Mouse (Mus musculus): ENCODE results near the gene Scaf1.

Scaf1 gene

DNA sequence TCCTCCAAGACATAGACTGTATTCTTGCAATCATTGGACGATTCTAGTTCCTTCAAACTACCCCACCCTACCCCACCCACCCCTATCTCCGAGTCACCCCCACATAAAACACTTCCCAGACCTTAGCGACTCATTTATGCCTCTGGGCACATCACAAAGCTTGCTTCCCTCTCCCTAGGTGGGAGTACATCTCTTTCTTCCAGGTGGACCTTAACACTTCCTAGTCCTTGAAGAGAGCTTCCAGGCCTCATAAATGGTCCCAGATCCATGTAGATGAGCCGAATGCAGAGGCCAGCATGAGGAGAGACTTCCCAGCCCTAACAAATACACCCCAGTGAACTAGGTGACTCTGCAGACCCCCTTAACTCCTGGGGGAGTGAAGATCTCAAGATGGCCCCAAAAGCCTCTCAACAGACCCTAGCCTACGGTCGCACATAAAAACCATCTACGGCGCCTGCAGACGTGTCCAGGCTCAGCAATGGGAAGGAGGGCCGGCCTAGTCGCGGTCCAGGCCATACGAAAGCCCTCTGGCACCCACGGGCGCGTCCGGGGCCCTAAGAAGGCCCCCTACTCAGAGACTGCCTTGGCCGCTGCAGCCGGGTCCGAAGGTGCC, 713 bp downstream of the Scaf1 start:
- no peak for DNase-seq (ENCODE audit: low read depth, low spot score)

DNA sequence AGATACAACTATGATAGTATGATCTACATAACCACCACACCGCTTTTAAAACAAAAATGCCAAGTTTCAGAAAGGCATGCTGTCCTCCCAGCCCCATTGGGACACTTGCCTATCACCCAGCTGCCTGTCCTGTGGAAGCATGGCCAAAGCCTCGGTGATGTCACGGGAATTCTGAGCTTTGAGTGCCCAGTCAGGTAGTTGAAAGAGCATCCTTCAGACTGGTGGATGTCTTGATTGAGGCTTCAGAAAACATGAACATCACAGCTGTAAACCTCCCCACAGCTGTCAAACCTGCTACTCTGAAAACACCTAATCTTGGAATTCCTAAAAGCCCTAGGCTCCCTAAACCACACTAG, 2.1 kb downstream of the Scaf1 start:
- DNase-seq (ENCODE audit: low read depth, low spot score): no peak

DNA sequence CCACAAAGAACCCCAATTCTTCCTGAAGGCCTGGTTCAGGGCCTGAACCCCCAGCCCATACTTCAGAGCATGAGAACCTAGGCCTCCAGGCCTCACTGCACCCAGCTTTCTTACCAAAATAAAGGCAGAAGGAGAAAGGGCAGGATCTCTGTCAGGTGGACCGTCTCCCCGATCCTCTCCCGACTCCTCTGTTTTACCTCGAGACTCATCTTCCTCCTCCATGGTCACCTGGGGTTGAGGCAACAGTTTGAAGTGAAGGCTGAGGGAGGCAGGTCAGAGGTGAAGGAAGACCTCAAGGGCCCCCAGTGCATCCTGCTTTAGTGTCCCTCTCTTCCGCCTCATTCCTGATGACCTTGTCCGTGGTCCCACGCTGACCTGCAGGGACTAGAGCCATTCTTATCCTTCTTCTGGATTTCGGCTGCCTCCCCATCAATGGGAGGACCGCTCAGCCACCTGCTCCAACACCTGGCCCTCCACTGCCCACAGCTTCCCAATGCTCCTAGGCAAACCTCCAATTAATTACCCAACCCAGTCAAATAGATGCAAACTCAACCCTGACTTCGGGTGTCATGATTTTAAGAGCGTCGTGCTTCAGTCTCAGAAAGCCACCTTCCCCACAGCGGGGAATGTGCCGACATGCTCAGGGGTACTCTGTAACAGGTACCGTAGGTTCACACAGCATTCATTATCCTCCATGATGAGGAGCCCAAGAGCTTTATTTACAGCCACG, 2.6 kb downstream of the Scaf1 start:
- DNase-seq (ENCODE audit: low read depth, low spot score): no peak

DNA sequence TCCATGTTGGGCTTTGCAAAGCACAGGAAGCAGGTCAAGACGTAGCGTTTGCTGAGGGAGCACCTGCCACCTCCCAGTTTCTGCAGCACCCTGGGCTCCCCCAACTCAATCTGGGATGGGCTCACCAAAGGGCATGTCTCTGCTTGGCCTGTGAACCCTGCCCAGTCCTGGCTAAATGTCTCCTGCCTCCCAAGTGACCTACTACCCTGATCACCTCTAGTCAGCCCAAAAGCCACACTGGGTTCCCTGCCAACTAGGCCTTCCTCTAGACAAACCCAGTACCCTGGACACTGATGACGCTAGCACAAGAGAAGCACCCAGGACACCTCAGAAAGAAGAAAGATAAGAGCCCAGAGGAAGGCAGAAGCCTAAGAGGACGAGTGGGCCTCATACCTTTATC, 3.3 kb downstream of the Scaf1 start:
- DNase-seq (ENCODE audit: low read depth, low spot score): no peak

DNA sequence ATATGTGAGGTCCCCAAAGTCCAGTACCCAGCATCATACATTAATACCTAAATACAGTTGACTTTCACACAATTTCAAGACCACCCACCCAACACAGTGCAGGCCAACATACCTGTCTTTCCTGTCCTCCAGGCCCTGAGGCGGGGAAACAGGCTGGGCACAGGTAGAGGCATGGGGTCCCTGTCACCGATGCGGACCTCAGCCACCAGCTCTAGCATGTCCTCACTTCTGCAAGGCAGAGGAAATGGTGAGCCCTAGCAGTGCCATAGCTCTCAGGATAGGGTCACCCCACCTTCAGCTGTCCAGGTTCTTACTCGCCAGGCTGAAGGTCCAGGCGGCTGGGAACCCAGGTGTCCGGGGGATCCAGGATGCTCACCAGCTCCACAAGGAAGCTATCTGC, 4.2 kb downstream of the Scaf1 start:
- no peak for DNase-seq (ENCODE audit: low read depth, low spot score)

DNA sequence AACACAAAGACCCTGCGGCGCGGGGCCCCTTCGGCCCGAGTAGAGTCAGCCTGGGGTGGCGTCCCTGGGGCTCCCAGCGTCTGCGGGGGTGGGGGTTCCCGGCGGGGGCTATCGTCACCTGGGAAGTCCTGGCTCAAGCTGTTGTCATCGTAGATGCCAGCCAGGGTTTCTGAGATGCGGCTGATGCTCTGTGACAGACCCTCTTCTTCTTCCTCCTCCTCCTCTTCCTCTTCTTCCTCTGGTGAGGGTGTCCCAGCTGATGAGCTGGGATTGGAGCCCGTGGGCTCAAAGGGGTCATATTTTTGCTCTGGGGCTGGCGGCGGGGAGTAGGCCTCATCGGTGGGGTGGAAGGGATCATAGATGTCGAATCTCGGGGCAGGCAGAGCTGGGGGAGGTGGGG, 7.8 kb downstream of the Scaf1 start:
- no peak for DNase-seq (ENCODE audit: low read depth, low spot score)

DNA sequence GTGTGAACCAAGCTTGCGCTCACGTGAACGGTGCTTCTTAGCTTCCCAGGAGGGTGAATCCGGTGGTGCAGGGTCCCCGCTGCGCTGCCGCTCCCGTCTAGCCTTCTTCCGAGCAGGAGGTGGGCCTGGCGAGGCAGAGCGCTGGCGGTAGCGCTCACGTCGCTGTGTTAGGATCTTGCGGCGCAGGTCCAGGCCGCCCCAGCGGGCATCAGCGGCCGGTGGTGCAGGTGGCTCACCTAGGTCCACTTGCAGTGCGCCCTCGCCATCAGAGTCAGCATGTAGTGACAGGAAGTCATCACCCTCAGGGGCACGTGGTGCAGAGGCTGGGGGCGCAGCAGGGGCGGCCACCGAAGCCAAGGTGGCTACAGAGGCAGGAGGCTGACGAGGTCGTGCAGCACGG, 8.3 kb downstream of the Scaf1 start:
- DNase-seq (ENCODE audit: low read depth, low spot score): no peak

DNA sequence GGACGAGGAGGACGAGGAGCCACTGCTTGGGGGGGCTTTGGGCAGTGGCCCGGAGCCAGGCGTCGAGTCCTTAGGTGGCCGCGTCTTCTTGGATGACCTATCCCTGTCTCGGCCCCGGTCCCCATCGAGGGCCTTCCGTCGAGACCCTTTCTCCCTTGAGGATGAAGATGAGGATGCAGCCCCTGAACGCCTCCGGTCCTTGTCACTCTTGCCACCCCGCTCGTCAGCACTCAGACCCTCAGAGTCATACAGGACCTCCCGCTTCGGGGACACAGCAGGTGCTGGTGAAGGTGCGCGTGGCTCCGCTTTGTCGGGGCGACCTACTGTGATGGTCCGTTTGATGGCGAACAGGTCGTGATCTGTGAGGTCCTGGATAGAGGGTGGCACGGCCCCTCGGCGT, 9.0 kb downstream of the Scaf1 start:
- no peak for DNase-seq (ENCODE audit: low read depth, low spot score)

DNA sequence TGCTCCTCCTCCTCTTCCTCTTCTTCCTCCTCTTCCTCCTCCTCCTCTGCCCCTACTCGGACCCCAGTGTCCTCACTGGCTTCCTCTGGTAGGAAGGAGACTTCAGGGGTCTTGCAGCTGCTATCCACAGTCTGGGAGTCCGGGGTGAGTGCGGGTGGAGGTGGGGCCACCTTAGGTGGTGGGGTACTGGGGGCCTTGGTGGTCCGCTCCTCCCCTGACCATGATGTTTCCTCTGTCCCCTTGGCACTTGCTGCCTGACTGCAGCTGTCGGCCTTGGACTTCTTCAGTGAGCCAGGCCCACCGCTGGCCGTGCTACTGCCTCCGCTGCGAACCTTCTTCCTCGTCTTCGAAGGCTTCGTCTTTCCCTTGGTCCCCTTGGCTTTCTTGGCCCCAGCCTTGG, 9.7 kb downstream of the Scaf1 start:
- no peak for DNase-seq (ENCODE audit: low read depth, low spot score)

DNA sequence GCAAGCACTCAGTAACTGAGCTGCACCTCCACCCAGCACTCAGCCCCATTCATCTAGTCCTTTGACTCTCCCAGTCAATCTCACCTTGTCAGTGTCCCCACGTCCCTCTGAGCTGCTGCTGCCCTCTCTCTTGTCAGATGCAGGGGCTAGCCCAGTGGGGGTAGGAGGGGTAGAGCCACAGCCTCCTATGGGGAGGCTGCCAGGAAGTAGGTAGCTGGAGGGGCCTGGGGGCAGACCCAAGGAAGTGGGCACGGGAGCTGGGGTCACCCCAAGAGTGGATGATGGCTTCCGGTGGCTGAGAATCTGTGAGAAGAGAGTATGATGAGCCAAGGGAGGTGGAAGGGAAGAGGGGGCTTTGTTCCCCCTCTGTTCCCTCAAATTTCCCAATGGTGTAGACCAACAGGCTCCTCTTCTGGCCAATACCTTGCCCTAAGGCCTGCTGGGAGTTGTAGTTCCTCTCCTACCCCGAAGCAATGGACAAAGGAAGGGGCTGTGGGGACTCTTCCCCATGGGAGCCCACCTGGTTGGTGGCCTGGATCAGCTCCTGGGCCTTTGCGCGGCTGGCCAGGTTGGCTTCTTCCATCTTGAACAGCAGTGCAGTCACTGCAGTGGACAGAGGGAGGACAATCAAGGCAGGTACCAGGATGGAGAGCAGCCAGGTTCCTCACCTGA, 10.7 kb downstream of the Scaf1 start:
- DNase-seq (ENCODE audit: low read depth, low spot score): no peak

DNA sequence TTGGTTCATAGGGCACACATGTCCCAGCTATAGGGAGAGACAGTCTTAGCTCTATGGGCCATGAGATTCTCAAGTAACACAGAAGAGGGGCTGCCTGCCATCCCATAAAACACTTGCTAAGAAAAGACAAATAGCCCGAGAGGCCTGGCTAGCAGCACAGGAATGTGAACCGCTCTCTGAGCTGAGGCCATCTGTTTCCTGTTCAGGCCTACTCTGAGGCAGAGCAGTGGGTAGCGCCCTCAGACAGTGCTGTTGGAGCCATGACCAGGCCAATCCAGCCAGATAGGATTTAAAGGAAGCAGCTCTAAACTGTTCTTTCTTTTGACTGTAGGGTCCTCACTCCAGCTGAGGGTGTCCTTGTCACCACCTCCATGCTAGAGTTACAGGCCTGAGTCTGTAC, 11.6 kb downstream of the Scaf1 start:
- DNase-seq (ENCODE audit: low read depth, low spot score): no peak

DNA sequence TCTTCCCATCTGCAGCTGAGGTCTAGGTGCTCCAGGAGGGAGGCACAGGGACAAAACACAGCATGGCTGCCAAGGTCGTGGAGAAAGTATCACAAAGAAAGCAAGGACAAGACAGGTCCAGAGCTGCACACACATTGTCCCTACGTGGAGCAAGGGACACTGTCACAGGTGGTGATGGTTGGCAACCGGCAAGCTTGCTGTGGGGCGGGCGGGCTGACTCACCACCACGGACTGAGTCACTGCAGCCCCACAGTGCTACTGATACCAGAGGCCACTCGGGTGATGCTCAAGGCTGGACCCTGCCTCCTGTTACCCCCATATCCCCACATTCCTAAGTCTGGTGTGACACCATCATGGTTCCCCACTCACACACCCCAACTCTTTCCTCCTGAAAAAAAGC, 13.7 kb downstream of the Scaf1 start:
- DNase-seq (ENCODE audit: low read depth, low spot score): peak; percentile 42

DNA sequence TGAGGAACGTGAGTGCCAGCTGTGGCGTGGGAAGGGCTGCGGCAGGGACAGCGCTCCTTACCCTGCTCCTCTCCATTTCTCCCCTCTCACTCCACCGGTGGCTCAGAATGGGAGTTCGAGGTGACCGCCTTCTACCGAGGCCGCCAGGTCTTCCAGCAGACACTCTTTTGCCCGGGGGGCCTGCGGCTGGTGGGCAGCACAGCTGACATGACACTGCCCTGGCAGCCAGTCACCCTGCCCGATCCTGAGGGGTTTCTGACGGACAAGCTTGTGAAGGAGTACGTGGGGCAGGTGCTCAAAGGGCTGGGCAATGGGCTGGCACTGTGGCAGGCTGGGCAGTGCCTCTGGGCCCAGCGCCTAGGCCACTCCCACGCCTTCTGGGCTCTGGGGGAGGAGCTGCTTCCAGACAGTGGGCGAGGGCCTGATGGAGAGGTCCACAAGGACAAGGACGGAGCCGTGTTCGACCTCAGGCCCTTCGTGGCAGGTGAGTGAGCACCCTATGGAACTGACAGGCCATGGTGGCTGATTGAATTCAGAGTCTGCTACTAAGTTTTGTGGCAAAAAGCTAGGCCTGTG, 15.5 kb downstream of the Scaf1 start:
- no peak for DNase-seq (ENCODE audit: low read depth, low spot score)

DNA sequence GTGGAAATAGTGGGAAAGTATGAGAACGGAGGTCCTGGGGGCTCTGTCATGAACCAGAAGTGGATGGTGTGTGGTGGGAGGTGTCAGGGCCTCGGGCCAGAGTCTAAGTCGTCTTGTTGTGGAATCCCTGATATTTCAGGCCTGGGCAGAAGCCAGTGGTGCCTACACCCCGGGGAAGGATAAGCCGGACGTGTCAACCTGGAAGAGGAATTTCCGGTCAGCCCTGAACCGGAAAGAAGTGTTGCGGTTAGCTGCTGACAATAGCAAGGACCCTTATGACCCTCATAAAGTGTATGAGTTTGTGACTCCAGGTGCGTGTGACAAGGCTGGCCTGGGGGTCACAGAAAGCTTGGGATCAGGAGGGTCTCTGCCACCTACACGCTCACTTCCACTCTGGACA, 16.4 kb downstream of the Scaf1 start:
- DNase-seq (ENCODE audit: low read depth, low spot score): no peak

DNA sequence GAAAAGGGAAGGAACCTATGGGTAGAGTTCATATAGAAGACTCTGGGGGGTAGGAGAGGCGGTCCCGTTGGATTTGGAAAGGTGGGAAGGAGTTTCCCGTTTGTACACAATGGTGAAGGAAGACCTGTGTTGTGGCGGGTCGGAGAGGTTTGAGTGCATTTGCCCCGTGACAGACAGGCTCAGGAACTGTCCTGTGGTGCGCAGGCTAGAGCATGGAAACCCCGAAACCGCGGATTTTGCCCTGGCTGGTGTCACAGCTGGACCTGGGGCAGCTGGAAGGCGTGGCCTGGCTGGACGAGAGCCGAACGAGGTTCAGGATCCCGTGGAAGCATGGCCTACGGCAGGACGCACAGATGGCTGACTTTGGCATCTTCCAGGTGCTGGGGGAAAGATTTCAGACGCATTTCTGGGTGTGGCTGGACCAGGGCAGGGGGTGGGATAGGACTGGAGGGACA, 17.6 kb downstream of the Scaf1 start, which contains the start of gene Bcl2l12:
Gene Bcl2l12, minus strand, starts transcription at position 212 of the 455 bp plus-strand sequence.
- peak; percentile 84 for DNase-seq (ENCODE audit: low read depth, low spot score)

DNA sequence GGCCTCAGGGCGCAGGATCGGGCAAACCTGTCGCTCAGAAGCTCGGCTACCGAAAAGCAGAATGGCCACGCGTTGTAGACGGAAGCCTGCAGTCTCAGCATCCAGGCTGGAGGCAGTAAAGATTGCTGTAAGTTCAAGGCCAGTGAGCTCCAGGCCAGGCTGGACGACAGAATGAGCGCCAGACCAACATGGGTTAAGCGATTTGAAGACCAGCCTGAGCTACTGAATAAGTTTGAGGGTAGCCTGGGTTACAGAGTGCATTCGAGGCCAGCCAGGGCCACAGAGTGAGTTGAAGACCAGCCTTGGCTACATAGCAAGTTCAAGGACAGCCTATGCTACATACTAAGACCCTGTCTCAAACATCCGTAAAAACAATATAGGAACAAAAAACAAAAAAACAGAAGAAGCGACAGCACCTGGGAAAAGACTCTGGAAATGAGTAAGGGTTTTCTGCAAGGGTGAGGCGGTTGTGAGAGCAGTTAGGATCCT, 18.2 kb downstream of the Scaf1 start:
- DNase-seq (ENCODE audit: low read depth, low spot score): no peak

DNA sequence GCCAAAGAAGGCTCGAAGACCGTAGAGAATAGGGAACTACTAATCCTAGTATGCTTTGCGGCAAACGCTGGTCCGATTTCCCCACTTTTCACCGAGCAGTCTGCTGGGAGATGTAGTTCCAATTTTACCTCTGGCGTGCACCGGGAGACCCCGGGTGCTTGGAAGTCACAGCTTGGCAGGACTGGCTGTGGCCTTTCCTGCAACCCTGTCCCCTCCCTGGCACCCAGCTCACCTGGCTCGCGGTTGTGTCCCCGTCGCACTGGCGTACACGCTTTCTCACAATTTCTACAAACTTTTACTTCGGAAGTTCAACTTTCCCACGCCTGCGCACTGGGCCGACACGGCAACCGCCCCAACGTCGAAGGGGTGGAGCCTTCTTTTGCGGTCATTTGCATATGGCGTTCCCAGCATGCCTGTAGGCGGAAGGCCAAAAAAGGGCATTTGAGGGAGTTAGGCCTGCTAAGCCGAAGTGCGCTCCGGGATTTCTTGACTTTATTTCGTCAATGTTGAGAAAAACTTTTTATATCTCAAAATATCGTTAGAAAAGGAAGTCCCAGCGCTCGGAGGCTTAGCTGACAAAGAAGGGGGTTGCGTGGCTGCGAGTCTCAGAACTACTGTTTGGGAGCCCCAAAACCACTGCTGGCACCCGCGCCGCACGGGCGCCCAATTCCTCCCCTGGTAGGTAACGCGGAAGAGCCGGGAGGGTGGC, 18.8 kb downstream of the Scaf1 start, which contains the start of gene Irf3:
Gene Irf3, plus strand, starts transcription at position 418 of the 709 bp plus-strand sequence.
- peak; percentile 97 for DNase-seq (ENCODE audit: low read depth, low spot score)

DNA sequence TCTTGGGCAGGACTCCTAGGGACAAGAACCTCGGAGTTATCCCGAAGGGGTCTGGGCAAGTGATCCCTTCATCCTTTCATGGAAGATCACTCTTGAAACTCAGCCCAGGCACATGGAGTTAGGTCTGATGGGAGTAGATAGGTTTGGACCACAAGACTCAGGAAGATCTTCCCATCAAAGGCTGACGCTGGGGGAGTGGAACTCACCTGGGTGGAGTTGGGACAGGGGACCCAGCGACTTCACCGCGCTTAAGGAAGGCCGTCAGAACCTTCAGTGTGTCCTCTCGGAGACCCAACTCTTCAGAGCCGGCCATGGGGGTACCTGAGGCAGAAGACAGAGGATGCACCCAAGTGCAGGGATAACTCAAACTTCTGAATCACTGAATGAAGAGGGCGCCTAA, 19.5 kb downstream of the Scaf1 start:
- DNase-seq (ENCODE audit: low read depth, low spot score): no peak

DNA sequence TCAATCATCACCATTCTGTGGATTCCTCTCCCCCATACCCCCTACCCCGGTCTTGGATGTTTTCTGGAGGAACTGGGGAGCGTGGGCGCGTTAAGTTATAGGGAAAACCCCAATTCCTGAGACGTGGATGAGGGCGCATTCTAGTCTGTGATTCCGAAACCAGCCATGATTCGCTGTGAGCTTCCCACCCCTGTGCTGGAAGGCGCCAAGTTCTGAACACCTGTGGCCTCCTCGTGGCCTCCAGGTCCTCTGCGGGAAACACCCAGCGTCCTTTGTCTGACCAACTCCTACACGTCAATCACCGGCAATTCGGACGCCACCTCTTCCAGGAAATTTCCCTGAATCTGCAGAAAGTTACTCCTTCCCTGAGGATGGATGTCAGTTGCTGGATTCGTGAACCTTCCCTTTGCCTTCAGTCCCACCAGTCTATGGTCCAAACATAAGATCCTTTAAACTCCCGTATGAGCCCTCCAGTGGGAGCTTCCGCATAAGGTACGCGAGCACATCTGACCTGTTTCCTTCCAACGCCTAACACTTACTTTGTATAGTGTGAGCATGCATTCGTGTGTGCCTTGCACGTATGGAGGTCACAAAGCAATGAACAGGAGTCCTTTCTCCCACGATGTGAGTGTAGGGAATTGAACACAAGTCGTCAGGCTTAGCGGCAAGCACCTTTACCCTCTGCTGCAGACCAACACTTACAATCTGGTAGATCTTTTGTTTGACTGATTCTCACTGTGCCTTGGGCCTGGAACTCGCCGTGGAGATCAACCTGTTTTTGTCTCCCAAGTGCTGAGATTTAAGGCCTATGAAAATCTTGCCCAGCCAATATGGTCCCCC, 29.1 kb downstream of the Scaf1 start:
- DNase-seq (ENCODE audit: low read depth, low spot score): no peak

DNA sequence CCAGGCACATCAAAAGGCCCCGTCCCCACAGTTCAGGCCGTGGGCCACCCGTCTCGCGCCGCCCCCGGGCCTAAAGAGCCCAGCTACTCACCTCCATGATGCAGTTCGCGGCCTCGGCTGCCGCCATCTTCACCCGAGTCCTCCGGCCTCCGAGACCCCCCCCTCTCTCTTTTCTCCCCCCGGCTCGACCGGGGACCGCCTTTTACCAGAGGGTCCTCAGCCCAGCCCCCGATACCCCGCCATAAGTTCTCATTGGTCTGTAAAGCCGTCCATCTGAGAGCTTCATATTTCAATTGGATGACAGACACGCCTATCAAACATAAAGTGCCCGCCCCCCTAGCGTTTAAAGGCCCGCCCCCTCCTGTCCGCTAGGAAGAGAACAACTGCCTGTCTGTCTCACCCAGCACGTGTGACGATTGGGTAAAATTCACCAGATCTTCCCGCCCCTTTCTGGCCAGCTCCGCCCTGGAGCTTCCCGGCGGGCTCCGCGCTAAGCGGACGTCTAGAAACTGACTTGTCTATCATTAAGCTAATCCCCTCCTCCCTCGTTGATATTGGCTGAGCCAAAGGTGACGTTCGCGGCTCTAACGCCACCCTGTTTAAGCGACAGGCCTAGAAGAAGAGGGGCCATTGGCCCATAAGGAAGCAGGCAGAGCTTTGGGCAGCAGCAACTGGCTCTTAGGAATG, 29.8 kb downstream of the Scaf1 start, which contains the start of gene Prmt1:
Gene Prmt1, minus strand, starts transcription at position 377 of the 687 bp plus-strand sequence.
- DNase-seq (ENCODE audit: low read depth, low spot score): peak; percentile 99

Measured in 3T3-L1 (cell line).